In the genomic region with DNA sequence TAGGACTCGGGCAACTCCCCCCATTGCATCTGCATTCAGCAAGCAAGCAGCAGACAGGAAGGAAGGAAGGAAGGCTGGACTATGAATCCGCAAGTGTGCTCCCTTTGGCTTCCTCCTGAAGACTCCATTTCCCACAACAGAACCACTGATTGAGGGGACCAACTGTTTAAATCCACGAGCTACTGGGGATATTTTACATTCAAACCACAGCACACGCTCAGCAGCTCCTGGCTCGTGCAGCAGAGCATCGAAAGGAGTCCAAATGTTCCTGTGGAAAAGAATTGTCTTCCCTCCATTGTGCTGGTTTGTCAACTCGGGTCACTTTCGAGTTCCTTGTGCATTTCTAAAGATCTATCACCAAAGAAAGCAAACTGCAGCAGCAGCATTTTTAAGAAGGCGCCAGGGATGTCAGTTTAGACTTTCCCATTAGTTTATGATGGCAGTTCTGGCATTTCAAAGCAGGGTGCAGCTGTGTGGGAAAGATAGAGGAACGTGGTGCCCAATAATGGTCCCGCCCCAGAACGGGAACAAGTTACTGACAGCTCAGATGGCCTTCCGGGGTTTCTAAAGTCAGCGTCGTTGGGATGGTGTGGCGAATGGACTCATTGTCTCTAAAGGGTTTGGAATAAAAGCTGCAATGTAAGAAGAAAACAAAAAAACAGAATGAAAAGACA, we compare ENCODE assay signal across 18 mouse cellular contexts. TPM values are rescaled to one million over a fixed set of nuclear protein-coding genes. Genes with fewer than 3 reads are reported as not detected.
A peak's percentile ranks its signal among the peaks of the same experiment; 100 is the strongest.
DNase-seq lines count a peak whose midpoint lies in the region; ATAC-seq and TF ChIP-seq lines count a peak whose summit lies in the region.
"Had no signal": no experiment of that assay in that cellular context is flagged by ENCODE, and none has a peak within 500 bp of the region (broad histone marks: within the 10 kb centered on the region; RNA-seq: fewer than 3 reads in every experiment).

No protein-coding gene starts in this region.

- 45% methylated on average over 16 of the region's 16 CpGs for WGBS in forebrain, postnatal 0 days

- no peak overlapping the region for H3K9ac ChIP-seq in forebrain, postnatal 0 days
- H3K9ac ChIP-seq: embryonic facial prominence, embryonic 15.5 days; heart, embryonic 12.5 days; intestine, embryonic 15.5 days had no signal

- H3K36me3 ChIP-seq in forebrain, postnatal 0 days (ENCODE audit: insufficient read depth): no peaks in the 10 kb centered on the region
- H3K36me3 ChIP-seq: embryonic facial prominence, embryonic 15.5 days; heart, embryonic 12.5 days; intestine, embryonic 15.5 days had no signal

- peak overlapping the region; percentile 64; the same call in 1 of the 2 replicates for H3K27ac ChIP-seq in forebrain, postnatal 0 days (ENCODE audit: low read depth, low read length)
- H3K27ac ChIP-seq: embryonic facial prominence, embryonic 15.5 days; gastrocnemius, adult 2 months; intestine, embryonic 15.5 days had no signal

- ATAC-seq in forebrain, postnatal 0 days: peak; percentile 77
- no peak for ATAC-seq in erythroid progenitor cell, adult 5-6 weeks (replicated peaks; ENCODE audit: low FRiP score, poor library complexity, severe bottlenecking)
- ATAC-seq: CD4-positive, CD25-positive, alpha-beta regulatory T cell, adult 4 months; intestine, embryonic 15.5 days; Patski had no signal

- intact Hi-C loops in left cerebral cortex, postnatal 10 days (cut with DNase I): no loop called here
- intact Hi-C loops in left cerebral cortex, postnatal 36 days (cut with DNase I): loop anchor here (5.0 to 10.0 kb wide), 2 partner anchors 50 to 92 kb away; no protein-coding TSS in a partner anchor

- H3K27me3 ChIP-seq in forebrain, postnatal 0 days (ENCODE audit: insufficient read depth, low read length): no peaks in the 10 kb centered on the region
- H3K27me3 ChIP-seq: embryonic facial prominence, embryonic 15.5 days; heart, embryonic 12.5 days; intestine, embryonic 15.5 days had no signal

- no peaks in the 10 kb centered on the region for H3K4me1 ChIP-seq in forebrain, postnatal 0 days (ENCODE audit: insufficient read depth)
- H3K4me1 ChIP-seq: embryonic facial prominence, embryonic 15.5 days; heart, embryonic 12.5 days; intestine, embryonic 15.5 days had no signal

- peak; percentile 15 to 18 for DNase-seq in left cerebral cortex, postnatal 10 days (ENCODE audit: extremely low spot score in 1 of 2, low spot score in 2 of 2)
- DNase-seq in left cerebral cortex, postnatal 36 days (ENCODE audit: low spot score in 2 of 2): no peak
- peak; percentile 5 for DNase-seq in cerebellum, adult 11-12 months
- peak; percentile 56 for DNase-seq in forebrain, postnatal 0 days
- DNase-seq in layer of hippocampus, postnatal 36 days: peak; percentile 8 to 22
- no peak for DNase-seq in thymus, postnatal 0 days (ENCODE audit: low spot score)
- DNase-seq: adrenal gland, postnatal 10 days; gastrocnemius, adult 2 months; lung, postnatal 4 days had no signal

- no peak for TF ChIP-seq CTCF in forebrain, postnatal 0 days (IDR thresholded peaks at IDR 0.05; ENCODE audit: low read depth)

- H3K9me3 ChIP-seq in forebrain, postnatal 0 days (ENCODE audit: low read length): no peaks in the 10 kb centered on the region
- H3K9me3 ChIP-seq: embryonic facial prominence, embryonic 15.5 days; heart, embryonic 12.5 days; intestine, embryonic 15.5 days had no signal

- no peak overlapping the region for H3K4me3 ChIP-seq in forebrain, postnatal 0 days (ENCODE audit: low read depth, low read length)
- H3K4me3 ChIP-seq: embryonic facial prominence, embryonic 15.5 days; gastrocnemius, adult 2 months; heart, embryonic 12.5 days; intestine, embryonic 15.5 days had no signal

- no peak overlapping the region for H3K4me2 ChIP-seq in forebrain, postnatal 0 days (ENCODE audit: low read depth)
- H3K4me2 ChIP-seq: embryonic facial prominence, embryonic 15.5 days; heart, embryonic 12.5 days; intestine, embryonic 15.5 days; liver, embryonic 11.5 days had no signal

RNA-seq across cellular contexts. Expression of gene Pabpc6, which starts 36.8 kb away (rescaled TPM):
- not detected for total RNA-seq in left cerebral cortex, postnatal 10 days (2021)
- total RNA-seq in left cerebral cortex, postnatal 36 days (2021): not detected
- not detected in 2 replicates for total RNA-seq in forebrain, postnatal 0 days (2014; rRNA removed)
- polyA plus RNA-seq in forebrain, postnatal 0 days (2015; fragmentation: Nextera tagmentation; extraction: Ambion mirVana): not detected in 2 replicates
- under 1 TPM in 1 of 2 experiments, not detected in 1; 0.10 TPM for total RNA-seq in layer of hippocampus, postnatal 36 days (2021)
- not detected in 2 replicates for polyA plus RNA-seq in thymus, postnatal 0 days (2015; fragmentation: Nextera tagmentation; extraction: Ambion mirVana)
- total RNA-seq in erythroid progenitor cell, adult 5-6 weeks (2015; ENCODE audit: low replicate concordance): not detected in 2 replicates
- total RNA-seq in erythroid progenitor cell, adult 5-6 weeks (2017; ENCODE audit: low replicate concordance): not detected in 2 replicates
- total RNA-seq: adrenal gland, postnatal 10 days; gastrocnemius, adult 2 months had no signal
- polyA plus RNA-seq: CD4-positive, CD25-positive, alpha-beta regulatory T cell, adult 4 months; embryonic facial prominence, embryonic 15.5 days; heart, embryonic 12.5 days; intestine, embryonic 15.5 days; large intestine, adult 2 months; liver, embryonic 11.5 days; neural tube, embryonic 11.5 days; Patski had no signal

Comparison
In these comparisons a context has a peak if more than half of its experiments do, and no peak if none do; other contexts are left out.
1. DNase-seq: peak in left cerebral cortex, postnatal 10 days (2 of 2), cerebellum, adult 11-12 months (single experiment), forebrain, postnatal 0 days (single experiment) and layer of hippocampus, postnatal 36 days (2 of 2); none in left cerebral cortex, postnatal 36 days (0 of 2) and thymus, postnatal 0 days (single experiment).